Mouse (Mus musculus): ENCODE data around the gene Nbea. TPM values are rescaled to one million over a fixed set of nuclear protein-coding genes. Genes with fewer than 3 reads are reported as not detected.

Gene Nbea
- polyA plus RNA-seq, 1 experiment: 1.9 TPM

DNA sequence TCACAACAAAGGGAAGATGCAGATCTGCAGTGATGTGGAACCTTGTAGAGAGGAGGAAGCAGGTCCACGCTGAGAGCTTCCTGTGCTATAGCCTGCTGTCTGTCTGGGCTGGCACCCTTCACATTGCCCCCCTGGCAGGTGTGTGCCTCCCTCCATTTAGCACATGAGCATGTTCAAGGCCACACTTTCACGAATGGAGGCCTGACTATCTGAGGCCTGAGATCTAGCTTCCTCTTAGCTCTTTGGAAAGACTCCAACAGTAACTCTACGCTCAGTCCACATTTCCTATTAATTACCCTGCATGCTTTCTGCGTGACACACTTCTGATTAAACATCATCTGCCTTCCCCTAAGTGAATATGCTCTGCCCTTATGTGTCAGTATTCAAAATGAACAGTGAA lies 490.4 kb downstream of the Nbea start:
- Histone ChIP-seq H3K27ac (ENCODE audit: control insufficient read depth, insufficient read depth, low read depth, low read length, poor library complexity) (no peak overlapping the region), H3K4me1 (ENCODE audit: control insufficient read depth, insufficient read depth, low read length) (no peaks in the 10 kb centered on the region), H3K4me3 (replicated peaks; ENCODE audit: control insufficient read depth, low read depth, low read length) (no peak overlapping the region)
- 7% methylated on average over 4 of the region's 4 CpGs for WGBS
- no peak for TF ChIP-seq POLR2A (IDR thresholded peaks at IDR 0.05; ENCODE audit: borderline replicate concordance, control insufficient read depth, low read depth, low read length)
- TF ChIP-seq CTCF (IDR thresholded peaks at IDR 0.05; ENCODE audit: control insufficient read depth, insufficient read depth, low read length): no peak

DNA sequence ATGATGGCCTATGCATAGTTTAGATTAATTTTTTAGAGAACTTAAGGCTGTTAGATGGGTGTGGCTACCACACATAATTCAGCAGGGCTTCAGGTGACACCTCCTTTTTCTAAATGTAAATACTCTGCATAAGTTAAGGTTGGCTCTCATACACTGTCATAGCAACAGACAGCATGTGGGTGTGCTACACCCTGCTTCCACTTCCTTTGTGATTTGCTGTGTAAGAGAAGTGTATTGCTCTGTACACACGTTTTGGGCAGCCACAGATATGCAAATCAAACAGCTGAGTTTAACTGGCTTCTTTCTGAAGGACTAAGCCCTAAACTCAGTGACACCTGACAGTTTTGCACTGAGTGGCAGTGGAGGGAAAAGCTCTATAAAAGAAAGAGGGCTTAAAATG lies 495.4 kb downstream of the Nbea start:
- Histone ChIP-seq H3K27ac (ENCODE audit: control insufficient read depth, insufficient read depth, low read depth, low read length, poor library complexity) (no peak overlapping the region), H3K4me3 (replicated peaks; ENCODE audit: control insufficient read depth, low read depth, low read length) (no peak overlapping the region), H3K4me1 (ENCODE audit: control insufficient read depth, insufficient read depth, low read length) (no peaks in the 10 kb centered on the region)
- TF ChIP-seq CTCF (IDR thresholded peaks at IDR 0.05; ENCODE audit: control insufficient read depth, insufficient read depth, low read length) (no peak), POLR2A (IDR thresholded peaks at IDR 0.05; ENCODE audit: borderline replicate concordance, control insufficient read depth, low read depth, low read length) (no peak)
- 5% methylated on average over 1 of the region's 1 CpGs for WGBS

GRCm38 (mm10) chr3:55686993-55687392 lies 496.5 kb downstream of the Nbea start:
- TF ChIP-seq POLR2A (IDR thresholded peaks at IDR 0.05; ENCODE audit: borderline replicate concordance, control insufficient read depth, low read depth, low read length) (no peak), CTCF (IDR thresholded peaks at IDR 0.05; ENCODE audit: control insufficient read depth, insufficient read depth, low read length) (no peak)
- H3K4me1 ChIP-seq (ENCODE audit: control insufficient read depth, insufficient read depth, low read length): no peaks in the 10 kb centered on the region
- no peak overlapping the region for H3K27ac ChIP-seq (ENCODE audit: control insufficient read depth, insufficient read depth, low read depth, low read length, poor library complexity)
- no peak overlapping the region for H3K4me3 ChIP-seq (replicated peaks; ENCODE audit: control insufficient read depth, low read depth, low read length)
- WGBS: 89% methylated on average over 6 of the region's 6 CpGs

DNA sequence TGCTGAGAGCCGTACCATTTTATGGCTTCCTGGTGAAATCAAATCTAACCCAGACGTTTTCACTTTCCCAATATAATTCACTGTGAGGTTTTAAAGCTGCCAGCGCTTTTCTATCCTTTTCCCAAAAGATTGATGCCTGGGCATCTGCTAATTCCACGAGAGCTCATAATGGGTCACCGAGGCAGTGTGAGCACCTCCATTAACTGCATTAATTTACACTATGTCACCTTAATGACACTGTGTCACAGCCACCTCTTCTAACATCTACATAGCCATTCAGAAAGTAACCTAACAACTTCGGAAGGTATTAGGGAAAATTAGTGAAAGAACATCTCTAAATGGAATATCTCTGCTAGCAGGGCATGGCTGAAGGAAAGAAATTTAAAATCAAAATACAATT lies 497.9 kb downstream of the Nbea start:
- Histone ChIP-seq H3K27ac (ENCODE audit: control insufficient read depth, insufficient read depth, low read depth, low read length, poor library complexity) (no peak overlapping the region), H3K4me1 (ENCODE audit: control insufficient read depth, insufficient read depth, low read length) (no peaks in the 10 kb centered on the region), H3K4me3 (replicated peaks; ENCODE audit: control insufficient read depth, low read depth, low read length) (no peak overlapping the region)
- TF ChIP-seq POLR2A (IDR thresholded peaks at IDR 0.05; ENCODE audit: borderline replicate concordance, control insufficient read depth, low read depth, low read length) (no peak), CTCF (IDR thresholded peaks at IDR 0.05; ENCODE audit: control insufficient read depth, insufficient read depth, low read length) (no peak)
- 79% methylated on average over 6 of the region's 6 CpGs for WGBS

DNA sequence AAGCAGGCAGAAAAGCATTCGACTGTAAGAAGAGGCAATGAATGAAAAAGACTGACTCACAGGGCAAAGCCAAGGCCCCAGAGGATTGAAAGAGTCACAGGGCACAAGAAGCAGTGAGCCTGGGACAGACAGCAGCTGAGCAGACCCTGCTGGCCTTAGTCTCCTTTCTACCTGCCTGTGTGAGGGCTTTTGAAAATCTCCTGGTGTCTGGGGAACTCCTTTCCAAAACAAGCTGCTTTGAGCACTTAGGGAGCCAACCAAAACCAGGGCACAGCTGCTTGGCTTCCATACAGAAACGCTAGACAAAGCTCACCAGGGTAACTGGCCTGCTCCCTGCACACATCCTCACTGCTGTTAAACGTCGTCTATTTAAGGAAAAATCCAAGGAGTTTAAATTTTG lies 498.6 kb downstream of the Nbea start:
- TF ChIP-seq CTCF (IDR thresholded peaks at IDR 0.05; ENCODE audit: control insufficient read depth, insufficient read depth, low read length) (no peak), POLR2A (IDR thresholded peaks at IDR 0.05; ENCODE audit: borderline replicate concordance, control insufficient read depth, low read depth, low read length) (no peak)
- WGBS: 82% methylated on average over 4 of the region's 4 CpGs
- no peak overlapping the region for H3K4me3 ChIP-seq (replicated peaks; ENCODE audit: control insufficient read depth, low read depth, low read length)
- H3K4me1 ChIP-seq (ENCODE audit: control insufficient read depth, insufficient read depth, low read length): no peaks in the 10 kb centered on the region
- H3K27ac ChIP-seq (ENCODE audit: control insufficient read depth, insufficient read depth, low read depth, low read length, poor library complexity): no peak overlapping the region

GRCm38 (mm10) chr3:55677691-55678090 lies 505.8 kb downstream of the Nbea start:
- Histone ChIP-seq H3K4me3 (replicated peaks; ENCODE audit: control insufficient read depth, low read depth, low read length) (no peak overlapping the region), H3K4me1 (ENCODE audit: control insufficient read depth, insufficient read depth, low read length) (no peaks in the 10 kb centered on the region), H3K27ac (ENCODE audit: control insufficient read depth, insufficient read depth, low read depth, low read length, poor library complexity) (no peak overlapping the region)
- TF ChIP-seq POLR2A (IDR thresholded peaks at IDR 0.05; ENCODE audit: borderline replicate concordance, control insufficient read depth, low read depth, low read length): no peak
- no peak for TF ChIP-seq CTCF (IDR thresholded peaks at IDR 0.05; ENCODE audit: control insufficient read depth, insufficient read depth, low read length)
- WGBS: 65% methylated on average over 2 of the region's 2 CpGs

DNA sequence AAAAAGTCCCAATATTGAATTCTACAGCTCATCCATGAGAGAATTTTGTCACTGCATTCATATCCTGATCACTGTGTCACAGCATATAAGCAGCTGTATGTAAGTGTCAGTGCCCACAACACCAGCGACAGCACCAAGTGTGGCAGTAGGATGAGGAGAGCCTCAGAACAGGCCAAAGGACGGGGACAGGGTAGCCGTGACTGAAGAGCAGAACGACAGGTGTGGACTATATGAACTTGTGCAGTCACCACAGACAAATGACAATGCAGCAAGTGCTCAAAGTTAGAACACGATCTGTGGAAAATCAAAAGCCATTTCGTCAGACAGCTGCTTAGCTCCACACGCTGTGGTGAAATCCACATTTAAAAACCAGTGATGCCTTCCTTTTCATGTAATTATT lies 509.3 kb downstream of the Nbea start:
- Histone ChIP-seq H3K4me1 (ENCODE audit: control insufficient read depth, insufficient read depth, low read length) (no peaks in the 10 kb centered on the region), H3K4me3 (replicated peaks; ENCODE audit: control insufficient read depth, low read depth, low read length) (no peak overlapping the region), H3K27ac (ENCODE audit: control insufficient read depth, insufficient read depth, low read depth, low read length, poor library complexity) (no peak overlapping the region)
- TF ChIP-seq POLR2A (IDR thresholded peaks at IDR 0.05; ENCODE audit: borderline replicate concordance, control insufficient read depth, low read depth, low read length): no peak
- no peak for TF ChIP-seq CTCF (IDR thresholded peaks at IDR 0.05; ENCODE audit: control insufficient read depth, insufficient read depth, low read length)
- WGBS: 80% methylated on average over 7 of the region's 7 CpGs

- no peak overlapping the region for H3K4me3 ChIP-seq (replicated peaks; ENCODE audit: control insufficient read depth, low read depth, low read length)
- no peaks in the 10 kb centered on the region for H3K4me1 ChIP-seq (ENCODE audit: control insufficient read depth, insufficient read depth, low read length)
- no peak overlapping the region for H3K27ac ChIP-seq (ENCODE audit: control insufficient read depth, insufficient read depth, low read depth, low read length, poor library complexity)
- TF ChIP-seq POLR2A (IDR thresholded peaks at IDR 0.05; ENCODE audit: borderline replicate concordance, control insufficient read depth, low read depth, low read length) (no peak), CTCF (IDR thresholded peaks at IDR 0.05; ENCODE audit: control insufficient read depth, insufficient read depth, low read length) (no peak)
- WGBS: 52% methylated on average over 6 of the region's 6 CpGs
Observed at GRCm38 (mm10) chr3:55667048-55667447, 516.5 kb downstream of the Nbea start.

GRCm38 (mm10) chr3:55665928-55666327 lies 517.6 kb downstream of the Nbea start:
- Histone ChIP-seq H3K4me1 (ENCODE audit: control insufficient read depth, insufficient read depth, low read length) (no peaks in the 10 kb centered on the region), H3K27ac (ENCODE audit: control insufficient read depth, insufficient read depth, low read depth, low read length, poor library complexity) (no peak overlapping the region), H3K4me3 (replicated peaks; ENCODE audit: control insufficient read depth, low read depth, low read length) (no peak overlapping the region)
- WGBS: 77% methylated on average over 5 of the region's 5 CpGs
- no peak for TF ChIP-seq POLR2A (IDR thresholded peaks at IDR 0.05; ENCODE audit: borderline replicate concordance, control insufficient read depth, low read depth, low read length)
- TF ChIP-seq CTCF (IDR thresholded peaks at IDR 0.05; ENCODE audit: control insufficient read depth, insufficient read depth, low read length): no peak

Data from bone marrow, adult 2 months (tissue).